Mouse (Mus musculus) MEL (cell line): ENCODE measurements around the gene Rhoj. TPM values are rescaled to one million over a fixed set of nuclear protein-coding genes. Genes with fewer than 3 reads are reported as not detected.

Source experiments
- DNase-seq: peaks from one replicate; pipeline ENCODE4 v3.0.0; 2011; ENCODE audit warnings: low read depth, low spot score
- H3K27ac ChIP-seq: 2 replicates; pipeline ENCODE4 v1.5.1; 2012; ENCODE audit warnings: low read depth, mild to moderate bottlenecking, control low read depth, low read length, moderate library complexity; ENCODE audit not compliant: control insufficient read depth
- H3K27me3 ChIP-seq, 2 experiments: fragments of 150-350 bp in 1 of 2; sonication (generic) in 1 of 2; 2 replicates each; pipeline ENCODE4 v1.6.1; 2012; ENCODE audit warnings: low read length in 2 of 2, mild to moderate bottlenecking in 2 of 2, improper control_type of control experiment in 1 of 2, moderate library complexity in 1 of 2; ENCODE audit not compliant: insufficient read depth in 2 of 2, control insufficient read depth in 1 of 2
- H3K36me3 ChIP-seq, 2 experiments: 2 replicates each; pipeline ENCODE4 v1.6.1; 2012 to 2014; ENCODE audit warnings: low read length in 2 of 2, improper control_type of control experiment in 1 of 2, inconsistent platforms in 1 of 2, mild to moderate bottlenecking in 1 of 2; ENCODE audit not compliant: insufficient read depth in 2 of 2, control insufficient read depth in 1 of 2
- H3K4me1 ChIP-seq, 2 experiments: fragments of 150-350 bp in 1 of 2; sonication (generic) in 1 of 2; 2 replicates each; pipeline ENCODE4 v1.6.1; 2012; ENCODE audit warnings: low read length in 2 of 2, improper control_type of control experiment in 1 of 2, mild to moderate bottlenecking in 1 of 2; ENCODE audit not compliant: insufficient read depth in 2 of 2, control insufficient read depth in 1 of 2
- H3K4me3 ChIP-seq, 2 experiments: fragments of 150-350 bp in 1 of 2; sonication (generic) in 1 of 2; 2 replicates each; pipeline ENCODE4 v1.5.1; 2012; ENCODE audit warnings: low read depth in 2 of 2, low read length in 2 of 2, mild to moderate bottlenecking in 2 of 2, moderate library complexity in 2 of 2, control low read depth in 1 of 2, improper control_type of control experiment in 1 of 2; ENCODE audit not compliant: control insufficient read depth in 1 of 2, insufficient read depth in 1 of 2
- H3K79me2 ChIP-seq: 2 replicates; pipeline ENCODE4 v1.6.1; 2012; ENCODE audit warnings: mild to moderate bottlenecking, low read length, moderate library complexity; ENCODE audit not compliant: control insufficient read depth, poor library complexity, insufficient read depth
- H3K9ac ChIP-seq: 2 replicates; pipeline ENCODE4 v1.6.1; 2012; ENCODE audit warnings: low read depth, mild to moderate bottlenecking, control low read depth, low read length, moderate library complexity; ENCODE audit not compliant: control insufficient read depth, poor library complexity, severe bottlenecking
- H3K9me3 ChIP-seq: fragments of 150-350 bp; sonication (generic); replicated peaks from 2 replicates; pipeline ENCODE4 v1.6.1; 2012; ENCODE audit warnings: mild to moderate bottlenecking, low read length, improper control_type of control experiment, moderate library complexity; ENCODE audit not compliant: insufficient read depth
- CHD2 ChIP-seq: IDR thresholded peaks from 2 replicates; pipeline ENCODE4 v1.6.1; 2011; ENCODE audit warnings: low read length, improper control_type of control experiment
- GATA1 ChIP-seq: IDR thresholded peaks from 2 replicates; pipeline ENCODE4 v1.6.1; 2011; ENCODE audit warnings: low read depth, low read length, improper control_type of control experiment
- HCFC1 ChIP-seq: IDR thresholded peaks from 2 replicates; pipeline ENCODE4 v1.6.1; 2012; ENCODE audit warnings: low read depth, mild to moderate bottlenecking, inconsistent platforms, low read length, improper control_type of control experiment, moderate library complexity
- KAT2A ChIP-seq: conservative IDR thresholded peaks from 2 replicates; pipeline ENCODE4 v1.6.1; 2012; ENCODE audit warnings: low read depth, low read length, improper control_type of control experiment, inconsistent platforms
- MXI1 ChIP-seq: IDR thresholded peaks from 2 replicates; pipeline ENCODE4 v1.6.1; 2011; ENCODE audit warnings: mild to moderate bottlenecking, low read depth, low read length, improper control_type of control experiment
- NELFE ChIP-seq: IDR thresholded peaks from 2 replicates; pipeline ENCODE4 v1.6.1; 2011; ENCODE audit warnings: low read depth, low read length, improper control_type of control experiment
- NRF1 ChIP-seq: IDR thresholded peaks from 2 replicates; pipeline ENCODE4 v1.6.1; 2014; ENCODE audit warnings: low read depth, mild to moderate bottlenecking, inconsistent platforms, low read length, improper control_type of control experiment, moderate library complexity; ENCODE audit not compliant: poor library complexity, insufficient read depth, severe bottlenecking
- POLR2AphosphoS2 ChIP-seq: IDR thresholded peaks from 2 replicates; pipeline ENCODE4 v1.6.1; 2011; ENCODE audit warnings: low read length, improper control_type of control experiment
- TAL1 ChIP-seq: IDR thresholded peaks from 2 replicates; pipeline ENCODE4 v1.6.1; 2012; ENCODE audit warnings: mild to moderate bottlenecking, inconsistent platforms, low read length, moderate library complexity, mixed read lengths
- TCF12 ChIP-seq: IDR thresholded peaks from 2 replicates; pipeline ENCODE4 v1.6.1; 2014; ENCODE audit warnings: low read depth, mild to moderate bottlenecking, inconsistent platforms, low read length, improper control_type of control experiment, moderate library complexity
- UBTF ChIP-seq: IDR thresholded peaks from 2 replicates; pipeline ENCODE4 v1.6.1; 2012; ENCODE audit warnings: low read depth, mild to moderate bottlenecking, inconsistent platforms, low read length, improper control_type of control experiment, moderate library complexity, borderline replicate concordance; ENCODE audit not compliant: insufficient read depth
- USF1 ChIP-seq: IDR thresholded peaks from 2 replicates; pipeline ENCODE4 v1.6.1; 2014; ENCODE audit warnings: low read depth, mild to moderate bottlenecking, inconsistent platforms, low read length, improper control_type of control experiment, moderate library complexity
- USF2 ChIP-seq, 2 experiments: IDR thresholded peaks; 2 replicates each; pipeline ENCODE4 v1.6.1; 2011 to 2012; ENCODE audit warnings: improper control_type of control experiment in 2 of 2, low read length in 2 of 2, borderline replicate concordance in 1 of 2, inconsistent platforms in 1 of 2, low read depth in 1 of 2, mild to moderate bottlenecking in 1 of 2; ENCODE audit not compliant: insufficient read depth in 1 of 2
- ZC3H11A ChIP-seq: IDR thresholded peaks from 2 replicates; pipeline ENCODE4 v1.6.1; 2012; ENCODE audit warnings: low read depth, mild to moderate bottlenecking, inconsistent platforms, low read length, improper control_type of control experiment
- ZKSCAN1 ChIP-seq: IDR thresholded peaks from 2 replicates; pipeline ENCODE4 v1.6.1; 2012; ENCODE audit warnings: low read depth, mild to moderate bottlenecking, inconsistent platforms, low read length, improper control_type of control experiment, moderate library complexity
- ZMIZ1 ChIP-seq: IDR thresholded peaks from 2 replicates; pipeline ENCODE4 v1.6.1; 2012; ENCODE audit warnings: low read depth, mild to moderate bottlenecking, inconsistent platforms, low read length, improper control_type of control experiment, moderate library complexity
- polyA plus RNA-seq, 2 experiments: library from polyadenylated mRNA; stranded (reverse) in 1 of 2; unstranded in 1 of 2; fragments of >175 nt in 1 of 2; fragments of >200 nt in 1 of 2; gene quantifications; 2 replicates each; pipeline versions ENCODE4 v1.2.1 to v1.2.4; 2012; ENCODE audit warnings: low replicate concordance in 2 of 2, low read depth in 1 of 2; ENCODE audit not compliant: insufficient read length in 2 of 2, insufficient read depth in 1 of 2, missing spikeins in 1 of 2
- total RNA-seq: library from RNA; depleted of rRNA; stranded (reverse); fragments of 300-350 nt; gene quantifications from 2 replicates; pipeline ENCODE4 v1.2.3, GENCODE M21; 2012

The Rhoj gene
- total and polyA plus RNA-seq, 3 experiments: not detected

DNA sequence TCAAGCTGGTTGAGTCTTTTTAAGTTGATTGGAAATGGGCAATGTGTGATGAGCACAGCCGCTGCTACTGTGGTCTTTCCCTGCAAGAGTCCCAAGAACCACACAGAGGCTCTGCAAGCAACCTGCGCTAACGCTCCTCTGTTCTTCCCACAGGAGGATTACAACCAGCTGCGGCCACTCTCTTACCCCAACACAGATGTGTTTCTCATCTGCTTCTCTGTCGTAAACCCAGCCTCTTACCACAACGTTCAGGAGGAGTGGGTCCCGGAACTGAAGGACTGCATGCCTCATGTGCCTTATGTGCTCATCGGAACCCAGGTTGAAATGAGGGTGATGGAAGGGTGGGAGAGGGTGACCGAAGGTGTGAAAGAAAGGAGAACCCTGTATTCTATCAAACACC lies 83.4 kb downstream of the Rhoj start:
- H3K36me3 ChIP-seq: no peaks in the 10 kb centered on the region
- H3K9me3 ChIP-seq: no peaks in the 10 kb centered on the region
- no peak overlapping the region for H3K9ac ChIP-seq
- H3K4me3 ChIP-seq: no peak overlapping the region
- no peaks in the 10 kb centered on the region; a peak in 2 of 4 replicates for H3K27me3 ChIP-seq
- TF ChIP-seq ZMIZ1 (no peak), NRF1 (no peak), UBTF (no peak), CHD2 (no peak), TCF12 (no peak), NELFE (no peak), ZKSCAN1 (no peak), POLR2AphosphoS2 (no peak)
- TF ChIP-seq, all 39 proteins: peak for 0
- Histone ChIP-seq H3K27ac (no peak overlapping the region), H3K79me2 (no peaks in the 10 kb centered on the region), H3K4me1 (no peaks in the 10 kb centered on the region)
- no peak for DNase-seq

GRCm38 (mm10) chr12:75394011-75394773 lies 86.1 kb downstream of the Rhoj start:
- H3K4me3 ChIP-seq: no peak overlapping the region
- H3K36me3 ChIP-seq: no peaks in the 10 kb centered on the region
- H3K27me3 ChIP-seq: peaks cover 0 to 3% of the 10 kb centered on the region in 2 experiments; a peak in 2 of 4 replicates
- no peak overlapping the region for H3K9ac ChIP-seq
- H3K79me2 ChIP-seq: no peaks in the 10 kb centered on the region
- no peak for TF ChIP-seq ZC3H11A
- no peak for TF ChIP-seq ZKSCAN1
- no peak for TF ChIP-seq CHD2
- no peak for TF ChIP-seq GATA1
- no peak for TF ChIP-seq ZMIZ1
- TF ChIP-seq MXI1: no peak
- TF ChIP-seq USF1: no peak
- no peak for TF ChIP-seq TAL1
- TF ChIP-seq USF2 (IDR thresholded peaks at IDR 0.05; ENCODE audit: borderline replicate concordance in 1 of 2, insufficient read depth in 1 of 2, low read depth in 1 of 2, low read length in 2 of 2): no peak
- no peak for TF ChIP-seq UBTF
- no peak for TF ChIP-seq HCFC1
- TF ChIP-seq KAT2A: no peak
- DNase-seq: no peak
- no peak overlapping the region for H3K27ac ChIP-seq
- no peaks in the 10 kb centered on the region for H3K4me1 ChIP-seq
- H3K9me3 ChIP-seq: no peaks in the 10 kb centered on the region
